Mouse (Mus musculus) embryo, embryonic 11 days (tissue): Measurements from ENCODE around the gene Gm38392.
A peak's percentile ranks its signal among the peaks of the same experiment; 100 is the strongest.
"Not testable (repeated sequence)": the region's sequence is repeated elsewhere in the genome, so short reads cannot be mapped to it uniquely, and the experiment has no call there.

ENCODE experiments used
- DNase-seq: peaks from one replicate; pipeline ENCODE4 v3.0.0-alpha.2; 2015

Gm38392 gene

GRCm38 (mm10) chr3:88287110-88287509 is at the start of gene Gm38392:
Gm38392 (minus strand) TSS chr3:88287210.
- no peak for DNase-seq

- peak; percentile 97 for DNase-seq
Measured at GRCm38 (mm10) chr3:88336058-88337013, 49.3 kb upstream of the Gm38392 start, which contains the start of the genes Tmem79 and Smg5. Tmem79 (minus strand) TSS chr3:88336148. Smg5 (plus strand) TSS chr3:88336260.

- DNase-seq = peak; percentile 31
Measured at GRCm38 (mm10) chr3:88335436-88336053, 48.5 kb upstream of the Gm38392 start.

- no peak for DNase-seq
Measured at GRCm38 (mm10) chr3:88334902-88335435, 48.0 kb upstream of the Gm38392 start.

GRCm38 (mm10) chr3:88334029-88334658 is 47.1 kb upstream of the Gm38392 start:
- no peak for DNase-seq

- peak; percentile 61 for DNase-seq
Measured at GRCm38 (mm10) chr3:88331282-88331681, 44.3 kb upstream of the Gm38392 start.

- DNase-seq = no peak
Measured at GRCm38 (mm10) chr3:88328956-88329355, 41.9 kb upstream of the Gm38392 start.

- peak; percentile 84 for DNase-seq
Measured at GRCm38 (mm10) chr3:88324951-88325405, 38.0 kb upstream of the Gm38392 start, which contains the start of gene Glmp. Glmp (plus strand) TSS chr3:88325023.

GRCm38 (mm10) chr3:88299172-88299571 is 12.2 kb upstream of the Gm38392 start:
- no peak for DNase-seq

- DNase-seq = peak; percentile 34
Measured at GRCm38 (mm10) chr3:88297321-88297851, 10.4 kb upstream of the Gm38392 start.

GRCm38 (mm10) chr3:88296561-88297318 is 9.7 kb upstream of the Gm38392 start, which contains the start of the genes Tsacc and Cct3:
Tsacc (minus strand) TSS chr3:88296999.
Cct3 (plus strand) TSS chr3:88297116.
- DNase-seq = peak; percentile 100

GRCm38 (mm10) chr3:88296110-88296560 is 9.1 kb upstream of the Gm38392 start:
- no peak for DNase-seq

- not testable (repeated sequence) for DNase-seq
Measured at GRCm38 (mm10) chr3:88295272-88295671, 8.3 kb upstream of the Gm38392 start.

GRCm38 (mm10) chr3:88291970-88292369 is 5.0 kb upstream of the Gm38392 start:
- peak; percentile 28 for DNase-seq

- DNase-seq = not testable (repeated sequence)
Measured at GRCm38 (mm10) chr3:88288133-88288713, 1.2 kb upstream of the Gm38392 start.

GRCm38 (mm10) chr3:88285565-88285895 is 1.5 kb downstream of the Gm38392 start:
- not testable (repeated sequence) for DNase-seq

GRCm38 (mm10) chr3:88284815-88285564 is 2.0 kb downstream of the Gm38392 start:
- not testable (repeated sequence) for DNase-seq

- DNase-seq = not testable (repeated sequence)
Measured at GRCm38 (mm10) chr3:88281141-88281916, 5.7 kb downstream of the Gm38392 start.

GRCm38 (mm10) chr3:88280035-88280434 is 7.0 kb downstream of the Gm38392 start:
- DNase-seq = no peak
